Mouse (Mus musculus) heart, embryonic 10.5 days (tissue): ENCODE measurements around the gene BC061212. TPM values are rescaled to one million over a fixed set of nuclear protein-coding genes. Genes with fewer than 3 reads are reported as not detected.
"Not testable (repeated sequence)": the region's sequence is repeated elsewhere in the genome, so short reads cannot be mapped to it uniquely, and the experiment has no call there.

Experiments used
- DNase-seq: peaks from one replicate; pipeline ENCODE4 v3.0.0-alpha.2; 2017; ENCODE audit warnings: low spot score
- H3K27ac ChIP-seq: fragments of 300-500 bp; sonication (generic); 2 replicates; pipeline ENCODE4 v1.5.1; 2016; ENCODE audit warnings: mild to moderate bottlenecking
- H3K27me3 ChIP-seq: fragments of 300-500 bp; sonication (generic); 2 replicates; pipeline ENCODE4 v1.6.1; 2016; ENCODE audit warnings: mild to moderate bottlenecking; ENCODE audit not compliant: poor library complexity, insufficient read depth, severe bottlenecking
- H3K36me3 ChIP-seq: fragments of 300-500 bp; sonication (generic); 2 replicates; pipeline ENCODE4 v1.6.1; 2016; ENCODE audit warnings: mild to moderate bottlenecking, moderate library complexity
- H3K4me1 ChIP-seq: fragments of 300-500 bp; sonication (generic); 2 replicates; pipeline ENCODE4 v1.6.1; 2016; ENCODE audit warnings: mild to moderate bottlenecking
- H3K4me3 ChIP-seq: fragments of 300-500 bp; sonication (generic); 2 replicates; pipeline ENCODE4 v1.5.1; 2016; ENCODE audit warnings: mild to moderate bottlenecking, moderate library complexity
- H3K9me3 ChIP-seq: fragments of 300-500 bp; sonication (generic); 2 replicates; pipeline ENCODE4 v1.6.1; 2016; ENCODE audit warnings: mild to moderate bottlenecking, moderate library complexity
- WGBS: fragments of 180-500 bp; shearing (Covaris S2); methylation state at CpG from one replicate; pipeline ENCODE4 v1.1.7; 2016; 5-methylcytosine and 5-hydroxymethylcytosine counted together
- polyA plus RNA-seq: library from polyadenylated mRNA; unstranded; fragments of >200 nt; fragmentation: Nextera tagmentation; extraction: Ambion mirVana; gene quantifications from 2 replicates; pipeline ENCODE4 v1.2.1, GENCODE M21; 2016

Gene BC061212
- not detected in 2 replicates for polyA plus RNA-seq

GRCm38 (mm10) chr5:94070445-94070844 is at the start of gene BC061212:
TSS of gene BC061212 (minus strand) at chr5:94070545.
- H3K4me1 ChIP-seq, H3K9me3 ChIP-seq, H3K4me3 ChIP-seq, H3K27me3 ChIP-seq, H3K27ac ChIP-seq, DNase-seq, H3K36me3 ChIP-seq: not testable (repeated sequence)
- no CpG with 5 or more reads among the region's 1 CpGs for WGBS

GRCm38 (mm10) chr5:94076085-94076484 is 5.7 kb upstream of the BC061212 start, which contains the start of gene Gm6351:
TSS of gene Gm6351 (plus strand) at chr5:94076385.
- H3K36me3 ChIP-seq, H3K4me1 ChIP-seq, H3K4me3 ChIP-seq, H3K27ac ChIP-seq, H3K9me3 ChIP-seq, H3K27me3 ChIP-seq, DNase-seq: not testable (repeated sequence)
- whole genome bisulfite sequencing: no CpG with 5 or more reads among the region's 3 CpGs

Other genes with a start within 250 kb of the BC061212 start
- not detected in 2 replicates for gene Gm7792, start 226.8 kb downstream of the BC061212 start, polyA plus RNA-seq
- not detected in 2 replicates for gene Gm16429, start 141.5 kb downstream of the BC061212 start, polyA plus RNA-seq
- gene Gm6351, start 5.8 kb upstream of the BC061212 start, polyA plus RNA-seq: not detected in 2 replicates
- not detected in 2 replicates for gene Gm3106, start 147.5 kb upstream of the BC061212 start, polyA plus RNA-seq
- gene A430089I19Rik, start 236.3 kb upstream of the BC061212 start, polyA plus RNA-seq: 0.11 and 0.14 TPM in 2 replicates
- not detected in 2 replicates for gene Gm6502, start 243.9 kb upstream of the BC061212 start, polyA plus RNA-seq